Mouse (Mus musculus) spleen, adult 2 months (tissue): ENCODE measurements around the gene Eps8l2. TPM values are rescaled to one million over a fixed set of nuclear protein-coding genes. Genes with fewer than 3 reads are reported as not detected.

Experiments
- DNase-seq, 2 experiments: peaks; one replicate each; pipeline versions ENCODE4 v3.0.0 to v3.0.0-alpha.2; 2012 to 2021; ENCODE audit warnings: low spot score in 2 of 2, low read depth in 1 of 2
- H3K27ac ChIP-seq: fragments of 200-500 bp; 2 replicates; pipeline ENCODE4 v1.5.1; 2012; ENCODE audit warnings: low read length, inconsistent platforms; ENCODE audit not compliant: insufficient read depth
- H3K27me3 ChIP-seq: fragments of 200-500 bp; 2 replicates; pipeline ENCODE4 v1.6.1; 2012; ENCODE audit warnings: mild to moderate bottlenecking, moderate library complexity, low read length, inconsistent platforms; ENCODE audit not compliant: control insufficient read depth, insufficient read depth
- H3K36me3 ChIP-seq: fragments of 200-500 bp; 2 replicates; pipeline ENCODE4 v1.6.1; 2012; ENCODE audit warnings: mild to moderate bottlenecking, low read length, inconsistent platforms; ENCODE audit not compliant: control insufficient read depth, insufficient read depth
- H3K4me1 ChIP-seq: fragments of 200-500 bp; 2 replicates; pipeline ENCODE4 v1.6.1; 2011; ENCODE audit warnings: inconsistent platforms; ENCODE audit not compliant: control insufficient read depth, insufficient read depth, insufficient read length
- H3K4me3 ChIP-seq: fragments of 200-500 bp; 2 replicates; pipeline ENCODE4 v1.5.1; 2011; ENCODE audit warnings: mild to moderate bottlenecking, inconsistent platforms; ENCODE audit not compliant: insufficient read depth, insufficient read length; ENCODE audit errors: extremely low read depth
- CTCF ChIP-seq: fragments of 200-500 bp; IDR thresholded peaks from 2 replicates; pipeline ENCODE4 v1.5.1; 2011; ENCODE audit warnings: mild to moderate bottlenecking, inconsistent platforms; ENCODE audit not compliant: insufficient read depth, insufficient read length, insufficient replicate concordance; ENCODE audit errors: extremely low read depth
- POLR2A ChIP-seq: fragments of 200-500 bp; IDR thresholded peaks from 2 replicates; pipeline ENCODE4 v1.6.1; 2011; ENCODE audit warnings: low read depth, low read length, inconsistent platforms
- WGBS: fragments of 180-500 bp; shearing (Covaris S2); methylation state at CpG from one replicate; pipeline ENCODE4 v1.1.7; 2018; 5-methylcytosine and 5-hydroxymethylcytosine counted together
- polyA plus RNA-seq: library from polyadenylated mRNA; depleted of rRNA; stranded (reverse); fragments of >200 nt; gene quantifications from 2 replicates; pipeline ENCODE4 v1.2.3, GENCODE M21; 2012

The Eps8l2 gene
- polyA plus RNA-seq, 1 experiment = 2.5 TPM

DNA sequence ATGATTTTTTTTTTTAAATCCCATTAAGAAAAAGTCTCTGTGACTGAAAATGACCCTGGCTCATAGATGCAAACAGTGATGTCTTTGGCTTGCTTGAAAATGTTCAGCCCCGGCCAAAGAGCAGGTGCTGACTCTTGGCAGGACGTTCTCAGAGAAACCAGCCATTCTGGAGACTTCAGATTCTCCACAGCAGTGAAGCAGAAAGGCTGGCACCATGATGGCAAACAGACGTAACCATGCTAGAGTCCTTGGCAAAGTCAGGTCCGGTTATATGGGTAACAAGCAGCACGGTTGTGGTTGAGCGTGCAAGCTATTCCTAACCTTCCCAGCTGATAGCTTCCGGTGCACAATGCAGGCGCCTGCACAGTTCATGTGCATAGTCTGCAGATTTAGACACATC lies 39.5 kb upstream of the Eps8l2 start:
- TF ChIP-seq POLR2A = no peak
- TF ChIP-seq CTCF = no peak
- no peak for DNase-seq

DNA sequence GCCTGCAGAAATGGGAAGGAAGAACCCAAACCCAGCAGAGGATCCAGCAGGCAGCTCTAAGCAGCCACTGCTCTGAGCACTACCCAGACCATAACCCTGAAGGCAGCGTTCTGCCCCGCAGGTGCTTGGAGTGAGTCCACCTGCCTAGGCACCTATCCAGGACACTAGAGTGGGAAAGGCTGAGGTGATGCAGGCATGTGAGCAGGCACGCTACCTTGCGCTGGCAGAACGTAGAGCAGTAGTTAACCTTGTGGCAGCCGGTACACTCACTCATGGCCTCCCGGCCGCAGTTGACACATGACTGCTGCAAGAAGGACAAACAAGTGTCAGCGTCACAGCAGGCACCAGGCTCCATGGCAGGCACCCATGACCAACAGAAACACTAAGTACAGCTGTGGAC lies 37.3 kb upstream of the Eps8l2 start:
- 99% methylated on average over 9 of the region's 9 CpGs for WGBS

More for the DNA sequence above, 39.5 kb upstream of the Eps8l2 start:
- H3K27me3 ChIP-seq = peaks cover 5% of the 10 kb centered on the region
- no peak overlapping the region for H3K4me3 ChIP-seq
- H3K27ac ChIP-seq = no peak overlapping the region
- H3K36me3 ChIP-seq = peaks cover 11% of the 10 kb centered on the region
- WGBS = 94% methylated on average over 8 of the region's 8 CpGs
- H3K4me1 ChIP-seq = peaks cover 7% of the 10 kb centered on the region

DNA sequence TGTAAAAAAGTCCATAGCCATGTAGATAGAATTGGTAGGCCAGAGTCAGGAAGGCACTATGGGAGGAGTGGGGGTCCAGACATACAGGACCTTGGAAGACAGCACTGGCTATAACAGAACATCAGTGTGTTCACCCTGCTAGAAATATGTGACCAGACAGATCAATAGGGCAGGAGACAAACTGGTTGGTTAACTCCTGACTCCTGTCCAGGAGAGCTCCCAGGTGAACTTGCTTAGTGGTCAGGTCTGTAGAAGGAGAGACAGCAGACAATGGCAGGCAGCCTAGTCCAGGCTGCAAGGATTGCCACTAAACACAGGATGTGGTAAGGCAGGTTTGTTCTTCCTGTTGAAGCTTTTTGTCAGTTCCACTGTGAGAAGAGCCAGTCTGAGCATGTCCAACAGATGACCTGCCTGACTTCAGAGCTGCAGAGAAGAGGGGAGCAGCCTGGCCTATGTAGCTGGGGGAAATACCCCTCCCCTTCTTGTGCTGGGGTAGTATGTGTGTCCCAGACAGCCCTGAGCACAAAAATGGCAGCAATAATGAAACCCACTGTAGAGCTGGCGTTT lies 35.9 kb upstream of the Eps8l2 start:
- H3K4me1 ChIP-seq = peaks cover 3% of the 10 kb centered on the region; the same call in 1 of the 2 replicates
- 50% methylated on average over 1 of the region's 1 CpGs for WGBS
- H3K36me3 ChIP-seq = peaks cover 20% of the 10 kb centered on the region
- H3K27me3 ChIP-seq = no peaks in the 10 kb centered on the region
- no peak overlapping the region for H3K4me3 ChIP-seq
- no peak for TF ChIP-seq POLR2A
- peak in 1 of 2 experiments; percentile 12 for DNase-seq
- peak overlapping the region; percentile 65 for H3K27ac ChIP-seq

More for the DNA sequence above, 37.3 kb upstream of the Eps8l2 start:
- no peak for DNase-seq
- Histone ChIP-seq H3K36me3 (peaks cover 21% of the 10 kb centered on the region), H3K27ac (no peak overlapping the region), H3K4me3 (no peak overlapping the region), H3K4me1 (peaks cover 3% of the 10 kb centered on the region; the same call in 1 of the 2 replicates), H3K27me3 (no peaks in the 10 kb centered on the region)
- TF ChIP-seq CTCF (no peak), POLR2A (no peak)

DNA sequence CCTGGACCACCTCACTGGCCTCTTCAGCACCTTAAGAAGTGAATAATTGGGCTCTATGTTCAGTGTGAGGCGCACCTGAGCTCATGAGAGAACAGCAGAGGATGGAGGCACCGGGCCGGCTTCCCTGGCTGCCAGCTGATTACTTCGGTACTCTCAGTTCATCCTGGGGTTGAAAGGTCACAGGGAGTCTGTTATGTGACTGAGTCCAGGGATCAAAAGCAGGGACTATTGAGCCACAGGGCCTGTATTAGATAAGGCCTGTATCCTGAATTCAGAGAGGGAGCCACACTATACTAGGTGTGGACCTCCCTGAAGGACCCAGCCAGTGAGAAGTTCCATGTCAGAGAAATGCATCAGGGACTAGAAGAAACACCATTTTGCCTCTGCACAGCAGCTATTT lies 34.1 kb upstream of the Eps8l2 start:
- Histone ChIP-seq H3K4me3 (no peak overlapping the region), H3K27me3 (no peaks in the 10 kb centered on the region), H3K36me3 (peaks cover 23% of the 10 kb centered on the region), H3K4me1 (peaks cover 3% of the 10 kb centered on the region; the same call in 1 of the 2 replicates), H3K27ac (no peak overlapping the region)
- TF ChIP-seq POLR2A (no peak), CTCF (no peak)
- WGBS = 98% methylated on average over 4 of the region's 4 CpGs
- DNase-seq = no peak

DNA sequence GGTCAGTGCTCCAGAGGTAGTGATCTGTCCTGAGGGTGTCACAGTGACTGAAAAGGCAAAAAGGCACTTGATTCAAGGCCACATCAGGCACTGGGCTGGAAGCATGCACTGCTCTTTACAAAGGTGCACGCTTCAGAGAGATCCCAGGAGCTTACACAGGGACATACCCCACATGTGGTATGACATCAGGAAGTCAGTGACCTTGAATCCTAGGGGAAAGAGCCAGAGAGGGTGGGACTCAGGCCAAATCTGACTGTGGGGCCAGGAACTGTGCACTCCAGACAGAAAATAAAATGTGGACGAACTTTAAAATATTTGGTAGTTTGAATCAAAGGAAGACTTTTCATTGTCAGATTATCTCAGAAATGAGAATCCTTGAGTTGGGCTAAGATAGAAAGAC lies 24.3 kb upstream of the Eps8l2 start:
- DNase-seq = no peak
- WGBS = 85% methylated on average over 2 of the region's 2 CpGs
- Histone ChIP-seq H3K4me3 (no peak overlapping the region), H3K4me1 (no peaks in the 10 kb centered on the region), H3K27me3 (no peaks in the 10 kb centered on the region), H3K36me3 (peaks cover 30% of the 10 kb centered on the region), H3K27ac (no peak overlapping the region)
- TF ChIP-seq POLR2A (no peak), CTCF (no peak)

DNA sequence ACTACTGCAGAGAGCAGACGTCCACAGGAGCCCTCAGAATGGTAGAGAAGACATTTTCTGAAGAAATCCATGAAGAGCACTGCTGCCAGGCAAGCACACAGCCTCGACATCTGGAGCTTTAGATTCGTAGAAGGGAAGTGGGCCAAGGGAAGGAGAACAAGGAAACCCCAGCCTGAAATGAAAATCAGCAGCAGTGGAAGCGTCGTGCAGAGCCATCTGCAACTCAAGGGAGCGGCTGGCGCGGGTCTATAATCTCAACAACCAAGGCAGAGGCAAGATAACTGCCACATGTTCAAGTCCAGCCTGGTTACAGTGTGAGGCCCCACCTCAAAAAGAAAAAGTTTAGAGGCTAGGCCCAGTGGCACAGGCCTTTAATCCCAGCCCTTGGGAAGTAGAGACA lies 23.6 kb upstream of the Eps8l2 start:
- H3K4me3 ChIP-seq = no peak overlapping the region
- H3K27ac ChIP-seq = no peak overlapping the region
- no peak for TF ChIP-seq CTCF
- no peak for TF ChIP-seq POLR2A
- no peaks in the 10 kb centered on the region for H3K27me3 ChIP-seq
- no peaks in the 10 kb centered on the region for H3K4me1 ChIP-seq
- peaks cover 31% of the 10 kb centered on the region for H3K36me3 ChIP-seq
- DNase-seq = no peak
- WGBS = 79% methylated on average over 8 of the region's 8 CpGs

DNA sequence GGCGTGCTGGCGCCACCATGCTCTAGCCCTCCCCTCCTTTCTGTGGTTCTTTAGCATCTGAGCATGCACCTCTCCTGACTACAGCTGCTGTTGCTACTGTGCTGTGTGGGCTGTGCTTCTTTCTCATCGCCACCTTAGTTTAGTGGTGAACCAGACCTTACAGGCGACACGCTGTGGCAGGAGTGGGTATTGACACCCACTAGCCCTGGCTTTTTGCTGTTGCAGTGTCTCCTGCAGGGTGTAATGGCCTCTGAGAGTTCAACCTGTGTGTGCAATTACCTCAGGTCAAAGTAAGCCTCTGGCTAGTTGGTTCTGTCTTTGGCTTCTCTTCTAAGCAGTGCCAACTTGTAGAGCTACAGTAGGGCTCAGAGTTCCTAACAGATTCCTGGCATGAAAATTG lies 22.7 kb upstream of the Eps8l2 start:
- H3K27me3 ChIP-seq = no peaks in the 10 kb centered on the region
- H3K4me3 ChIP-seq = no peak overlapping the region
- DNase-seq = peak in 1 of 2 experiments; percentile 67
- H3K4me1 ChIP-seq = no peaks in the 10 kb centered on the region
- TF ChIP-seq CTCF (peak; percentile 49; the same call in 1 of the 2 replicates), POLR2A (no peak)
- peaks cover 27% of the 10 kb centered on the region for H3K36me3 ChIP-seq
- 72% methylated on average over 5 of the region's 5 CpGs for WGBS
- H3K27ac ChIP-seq = no peak overlapping the region
